Mouse (Mus musculus) heart, postnatal 4 days (tissue): Measurements from ENCODE around the gene Etnk1. TPM values are rescaled to one million over a fixed set of nuclear protein-coding genes. Genes with fewer than 3 reads are reported as not detected.
A peak's percentile ranks its signal among the peaks of the same experiment; 100 is the strongest.

Source experiments
- DNase-seq: peaks from one replicate; pipeline ENCODE4 v3.0.0; 2021
- total RNA-seq, 2 experiments: library from RNA; stranded (reverse); gene quantifications; 2 replicates each; pipeline ENCODE4 v1.2.3; 2021

Etnk1 gene
- total RNA-seq, 2 experiments from 2014 or later = 27.0 to 28.1 TPM

DNA sequence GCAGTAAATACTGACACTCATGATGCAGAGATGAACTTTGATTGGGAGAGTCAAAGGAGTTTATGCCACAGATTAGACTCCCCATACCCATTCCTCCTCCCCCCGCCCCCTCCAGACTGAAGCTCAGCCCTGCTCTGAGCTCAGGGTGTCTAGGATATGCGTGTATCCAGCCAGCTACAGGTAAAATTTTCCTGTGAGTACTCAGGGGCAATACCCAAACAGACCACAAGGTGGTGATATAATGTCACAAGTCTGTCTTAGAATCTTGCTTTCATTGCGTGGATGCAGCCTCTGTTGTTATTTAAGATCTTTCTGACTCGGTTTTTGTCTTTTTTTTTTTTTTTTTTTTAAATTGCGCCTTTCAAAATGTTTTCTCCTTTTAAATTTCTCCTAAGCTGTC, 52.3 kb downstream of the Etnk1 start:
- peak; percentile 66 for DNase-seq

DNA sequence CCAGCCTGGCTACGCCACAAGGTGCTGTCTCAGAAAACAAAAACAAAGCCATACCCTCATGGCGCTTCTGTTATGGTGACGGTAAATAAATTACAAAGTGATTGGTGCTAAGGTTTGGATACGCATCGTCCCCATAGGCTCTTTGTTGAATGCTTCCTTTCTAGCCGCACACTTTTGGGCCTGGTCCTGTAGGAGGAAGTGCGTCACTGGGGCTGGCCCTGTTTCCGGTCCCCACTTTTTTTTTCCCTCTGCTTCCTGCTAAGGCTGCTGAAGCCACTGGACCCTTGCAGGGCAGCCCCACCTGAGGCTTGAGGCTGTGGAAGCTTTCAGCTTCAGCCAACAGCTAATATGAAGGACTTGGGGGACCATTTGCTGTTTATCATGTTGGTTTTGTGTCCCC, 54.2 kb downstream of the Etnk1 start:
- DNase-seq = no peak

GRCm38 (mm10) chr6:143224057-143224456, 57.0 kb downstream of the Etnk1 start:
- DNase-seq = no peak

DNA sequence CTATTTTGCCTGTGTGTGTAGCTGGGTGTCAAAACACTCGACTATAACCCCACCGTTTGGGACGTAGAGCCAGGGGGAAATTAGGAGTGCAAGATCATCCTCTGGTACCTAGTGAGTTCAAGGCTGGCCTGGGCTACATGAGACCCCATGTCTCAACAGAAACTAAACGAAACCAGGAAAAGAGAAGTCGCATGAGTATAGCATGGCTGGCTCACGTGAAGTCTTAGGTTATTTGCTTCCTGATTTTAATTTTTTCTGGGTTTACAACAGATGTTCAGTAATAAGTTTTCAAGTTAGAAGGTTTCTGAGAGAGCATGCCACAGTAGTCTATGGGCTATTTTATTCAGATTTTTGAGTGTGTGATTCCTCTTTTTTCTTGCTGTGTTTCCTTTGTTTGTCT, 57.9 kb downstream of the Etnk1 start:
- DNase-seq = no peak

GRCm38 (mm10) chr6:143228696-143229095, 61.7 kb downstream of the Etnk1 start:
- no peak for DNase-seq

DNA sequence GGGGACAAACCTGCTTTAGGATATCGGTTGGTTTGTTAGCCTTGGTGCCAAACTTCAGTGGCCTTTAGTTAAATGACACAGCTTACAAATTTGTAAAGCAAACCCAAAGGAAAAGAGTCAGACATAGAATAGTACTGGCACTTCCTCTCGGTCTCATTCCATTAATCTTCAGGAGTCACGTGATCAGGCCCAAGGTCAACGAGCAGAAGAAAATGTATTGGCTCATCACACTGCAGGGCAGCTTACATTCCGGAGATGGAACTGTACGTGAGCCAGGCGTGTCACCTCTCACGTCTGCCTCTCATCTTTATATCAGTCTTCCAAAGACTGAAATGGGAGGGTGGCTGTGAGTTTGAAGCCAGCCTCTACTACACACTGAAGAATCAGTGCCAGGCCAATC, 62.9 kb downstream of the Etnk1 start:
- no peak for DNase-seq

- DNase-seq = no peak
Observed at GRCm38 (mm10) chr6:143230888-143231287, 63.9 kb downstream of the Etnk1 start.

DNA sequence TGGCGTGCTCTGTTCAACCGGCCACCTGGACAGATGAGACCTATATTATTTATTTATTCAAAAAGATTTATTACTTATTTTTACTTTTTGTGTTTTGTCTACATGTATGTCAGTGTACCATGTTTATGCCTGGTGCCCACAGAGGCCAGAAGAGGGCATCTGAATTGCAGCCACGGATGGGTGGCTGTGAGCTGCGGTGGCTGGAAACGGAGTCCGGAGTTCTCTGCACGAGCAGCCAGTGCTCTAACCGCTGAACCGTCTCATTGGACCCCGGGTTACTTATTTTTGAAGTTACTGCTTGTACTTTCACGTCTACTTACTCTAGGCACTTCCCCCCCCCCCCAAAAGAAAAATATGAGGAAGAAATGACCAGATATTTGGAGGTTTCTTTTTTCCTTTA, 65.7 kb downstream of the Etnk1 start:
- no peak for DNase-seq

DNA sequence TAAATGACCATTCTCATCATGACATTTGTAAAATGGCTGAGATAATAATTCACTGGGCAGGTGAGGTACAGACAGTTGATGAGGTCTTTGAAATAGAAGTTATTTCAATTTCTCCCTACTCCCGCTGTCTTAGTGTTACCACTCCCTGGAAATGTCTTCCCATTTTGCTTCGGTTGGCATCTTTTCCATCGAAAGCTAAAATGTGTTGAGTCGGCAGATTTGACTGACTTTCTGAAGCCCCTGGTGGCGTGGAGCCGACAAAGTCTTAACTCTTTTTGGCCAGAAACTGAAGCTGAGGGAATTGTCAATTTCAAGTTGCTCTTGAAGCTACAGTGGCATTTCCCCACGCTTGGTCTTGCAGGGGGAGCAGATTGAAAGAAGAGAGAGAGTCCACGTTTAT, 67.8 kb downstream of the Etnk1 start:
- no peak for DNase-seq

- DNase-seq = no peak
Observed at GRCm38 (mm10) chr6:143239362-143240074, 72.5 kb downstream of the Etnk1 start.

- no peak for DNase-seq
Observed at GRCm38 (mm10) chr6:143243191-143243590, 76.2 kb downstream of the Etnk1 start.

- no peak for DNase-seq
Observed at GRCm38 (mm10) chr6:143257921-143258320, 90.9 kb downstream of the Etnk1 start.

GRCm38 (mm10) chr6:143259169-143259629, 92.2 kb downstream of the Etnk1 start:
- no peak for DNase-seq

DNA sequence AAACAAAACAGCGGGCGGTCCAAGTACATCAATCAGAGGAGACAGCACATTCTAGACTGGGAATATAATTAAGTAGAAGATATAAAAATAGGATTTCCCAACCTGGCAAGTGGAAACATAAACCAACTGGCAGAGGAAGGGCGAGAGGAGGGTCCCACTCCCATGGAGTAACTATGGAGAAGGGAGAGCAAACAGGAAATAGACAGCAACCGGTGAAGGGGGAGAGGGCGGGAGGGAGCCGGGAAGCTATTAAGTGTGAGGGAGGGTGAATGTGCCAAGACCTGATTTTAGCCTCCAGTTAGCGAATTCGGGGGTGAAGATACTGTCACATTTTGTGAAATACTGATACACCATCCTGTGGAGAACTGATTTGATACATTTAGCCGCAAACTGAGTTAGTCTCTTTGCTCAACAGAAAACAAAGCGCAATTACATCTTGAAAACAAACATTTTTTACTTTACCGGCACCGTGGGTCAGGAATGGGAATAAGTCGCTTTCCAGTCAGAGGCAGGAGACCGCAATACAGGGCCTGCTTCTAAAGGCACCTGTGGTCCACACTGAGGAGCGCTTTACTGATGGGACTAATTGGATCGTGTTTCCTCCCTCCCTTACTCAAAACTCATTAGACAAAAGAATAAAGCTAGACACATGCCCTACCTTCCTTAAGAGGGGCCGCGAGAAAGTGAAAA, 93.0 kb downstream of the Etnk1 start:
- DNase-seq = no peak

DNA sequence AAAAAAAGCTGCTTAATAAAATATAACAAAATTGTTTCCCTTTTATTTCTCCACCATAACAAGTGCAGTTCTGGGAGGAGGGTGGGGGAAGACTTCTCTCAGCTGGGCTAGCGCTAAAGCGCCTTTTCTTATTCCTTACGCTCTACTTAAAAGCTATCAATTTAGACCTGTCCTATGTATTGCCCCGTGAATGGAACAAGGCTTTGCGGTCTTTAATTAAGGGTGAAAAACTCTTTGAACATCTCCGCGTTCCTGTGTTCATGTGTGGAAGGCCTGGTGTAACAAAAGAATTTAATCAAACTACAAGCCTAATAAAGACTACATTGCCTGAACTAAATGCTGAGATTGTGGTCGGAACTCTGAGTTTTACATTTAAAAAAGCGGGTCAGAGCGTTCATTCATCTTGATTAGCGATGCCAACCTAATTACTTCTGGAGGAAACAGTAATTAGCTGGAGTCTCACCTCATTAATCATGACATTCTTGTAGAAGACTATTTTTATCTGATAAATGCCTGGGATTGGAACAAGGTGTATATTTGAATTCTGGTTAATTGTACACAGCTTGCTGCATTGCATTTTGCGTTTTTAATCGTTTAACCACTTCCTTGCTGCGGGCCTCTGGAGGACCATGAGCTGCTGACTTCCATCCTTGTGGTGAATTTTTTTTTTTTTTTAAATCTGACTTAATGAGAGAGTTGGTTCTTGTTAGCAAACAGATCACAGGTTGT, 93.7 kb downstream of the Etnk1 start:
- no peak for DNase-seq

DNA sequence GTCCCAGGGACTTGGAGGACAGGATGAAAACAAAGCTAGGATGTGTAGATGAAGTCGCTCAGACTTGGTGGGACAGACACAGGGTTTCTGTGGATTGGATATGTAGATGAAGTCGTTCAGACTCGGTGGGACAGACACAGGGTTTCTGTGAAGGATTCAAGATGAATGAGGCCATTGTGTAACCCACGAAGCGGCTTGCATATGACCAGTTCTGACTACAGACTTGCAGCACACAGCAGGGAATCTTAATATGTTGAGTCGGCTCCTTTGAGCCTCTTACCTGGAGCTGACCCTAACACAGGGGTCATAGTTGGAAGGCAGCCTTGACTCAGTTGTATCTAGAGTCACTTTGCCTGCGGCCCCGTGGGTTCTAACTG, 94.3 kb downstream of the Etnk1 start:
- no peak for DNase-seq

- DNase-seq = no peak
Observed at GRCm38 (mm10) chr6:143265482-143265881, 98.5 kb downstream of the Etnk1 start.

DNA sequence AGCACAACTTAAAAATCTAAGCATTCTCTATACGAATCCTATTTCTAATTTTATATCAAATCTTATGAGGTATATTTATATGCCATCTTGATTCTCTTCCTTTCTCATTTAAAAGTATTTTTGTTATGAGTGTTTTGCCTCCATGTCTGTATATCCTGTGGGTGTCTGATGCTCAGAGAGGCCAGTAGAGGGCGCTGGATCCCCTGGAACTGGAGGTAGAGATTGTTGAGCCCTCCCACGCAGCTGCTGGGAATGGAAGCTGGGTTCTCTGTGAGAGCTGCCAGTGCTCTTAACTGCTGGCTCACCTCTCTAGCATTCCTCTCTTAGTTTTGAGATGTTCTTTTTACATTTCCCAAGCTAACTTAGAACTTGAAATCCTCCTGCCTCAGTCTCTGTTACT, 112.2 kb downstream of the Etnk1 start:
- no peak for DNase-seq

Other genes with a start within 250 kb of the Etnk1 start
- gene St8sia1, start 202.8 kb upstream of the Etnk1 start, total RNA-seq = 1 to 10 TPM; 1.5 to 2.0 TPM
- gene C2cd5, start 67.1 kb upstream of the Etnk1 start, total RNA-seq = 10 to 100 TPM; 21.5 to 24.9 TPM